Mouse (Mus musculus): ENCODE measurements around the gene Qdpr. TPM values are rescaled to one million over a fixed set of nuclear protein-coding genes. Genes with fewer than 3 reads are reported as not detected.

Qdpr gene
- total and polyA plus RNA-seq, 3 experiments: 34.8 to 82.6 (median 79.0) TPM

- dilution Hi-C loops (cut with MboI; ENCODE audit: extremely low pct_ligation_motif_present, extremely low pct_unique_long_range_greater_than_20kb, low sequenced_read_pairs) (no loop called here), in situ Hi-C loops (cut with MboI; ENCODE audit: low pct_ligation_motif_present, low pct_unique_long_range_greater_than_20kb, low sequenced_read_pairs) (no loop called here)
- Histone ChIP-seq H3K4me2 (ENCODE audit: insufficient read depth, low read depth, poor library complexity, severe bottlenecking) (no peak overlapping the region), H3K27me3 (replicated peaks) (peaks cover 2% of the 10 kb centered on the region), H3K9ac (ENCODE audit: insufficient read depth, low read depth) (no peak overlapping the region), H3K27ac (ENCODE audit: insufficient read depth, low read depth) (no peak overlapping the region), H3K9me3 (replicated peaks; ENCODE audit: low read length) (no peaks in the 10 kb centered on the region), H3K79me2 (replicated peaks; ENCODE audit: control insufficient read depth, extremely low read depth, insufficient read depth, poor library complexity, severe bottlenecking) (peaks cover 16% of the 10 kb centered on the region), H3K36me3 (replicated peaks in 1 of 2; ENCODE audit: control insufficient read depth in 1 of 2, insufficient read depth in 1 of 2, low read length in 1 of 2) (peaks cover 24 to 50% of the 10 kb centered on the region in 2 experiments), H3K4me3 (replicated peaks in 1 of 3; ENCODE audit: low read depth in 2 of 3, low read length in 2 of 3, poor library complexity in 1 of 3) (no peak overlapping the region), H3K4me1 (ENCODE audit: control insufficient read depth in 1 of 2, insufficient read depth in 2 of 2) (peaks cover 6 to 54% of the 10 kb centered on the region in 2 experiments)
- DNase-seq (ENCODE audit: extremely low read depth): no peak
- TF ChIP-seq TCF12 (IDR thresholded peaks at IDR 0.05; ENCODE audit: low read depth, low read length): no peak
- TF ChIP-seq ZMIZ1 (IDR thresholded peaks at IDR 0.05; ENCODE audit: low read depth, low read length): no peak
- no peak for TF ChIP-seq BHLHE40 (IDR thresholded peaks at IDR 0.05; ENCODE audit: low read depth, low read length)
- no peak for TF ChIP-seq TBP (conservative IDR thresholded peaks at IDR 0.05; ENCODE audit: low read depth, low read length)
- no peak for TF ChIP-seq UBTF (IDR thresholded peaks at IDR 0.05; ENCODE audit: low read depth, low read length)
- TF ChIP-seq MYC (IDR thresholded peaks at IDR 0.05; ENCODE audit: low read depth, low read length): no peak
Measured at GRCm38 (mm10) chr5:45495429-45495975, 45.5 kb upstream of the Qdpr start.

DNA sequence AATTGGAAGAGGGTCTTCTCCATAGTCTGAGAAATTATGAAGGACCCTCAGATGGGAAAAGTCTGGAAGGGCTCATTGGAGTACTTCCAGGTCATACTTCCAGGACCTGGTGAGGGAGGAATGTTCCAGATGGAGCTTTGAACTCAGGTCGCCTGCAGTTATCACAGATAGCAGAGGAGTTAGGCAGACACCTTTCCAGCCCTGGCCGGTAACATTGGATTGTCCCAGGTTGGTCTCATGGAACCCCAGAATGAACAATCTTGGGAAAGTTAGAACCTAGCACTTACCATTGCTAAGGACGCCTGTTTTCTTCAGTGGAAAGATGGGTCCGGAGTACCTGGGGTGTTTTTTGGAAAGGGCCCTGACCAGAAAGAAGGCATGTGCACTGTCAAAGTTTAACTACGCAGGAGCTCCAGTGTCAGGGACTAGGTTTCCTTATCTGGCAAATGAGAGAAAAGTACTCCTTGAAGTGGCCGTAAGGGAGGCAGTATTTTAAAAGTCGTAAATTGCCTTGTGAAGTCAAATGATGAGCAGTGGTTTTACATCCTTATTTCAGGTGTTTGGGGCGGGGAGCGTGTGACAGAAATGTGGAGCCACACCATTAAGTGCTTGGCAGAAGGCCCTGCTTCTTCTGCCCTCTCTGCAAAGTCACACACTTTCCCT is 44.2 kb upstream of the Qdpr start:
- H3K9ac ChIP-seq (ENCODE audit: insufficient read depth, low read depth): peak overlapping the region; percentile 79
- in situ Hi-C loops (cut with MboI; ENCODE audit: low pct_ligation_motif_present, low pct_unique_long_range_greater_than_20kb, low sequenced_read_pairs) (no loop called here), dilution Hi-C loops (cut with MboI; ENCODE audit: extremely low pct_ligation_motif_present, extremely low pct_unique_long_range_greater_than_20kb, low sequenced_read_pairs) (no loop called here)
- H3K4me3 ChIP-seq (replicated peaks in 1 of 3; ENCODE audit: low read depth in 2 of 3, low read length in 2 of 3, poor library complexity in 1 of 3): peak overlapping the region; percentile 74 to 85 (median 79)
- peak overlapping the region; percentile 71 for H3K4me2 ChIP-seq (ENCODE audit: insufficient read depth, low read depth, poor library complexity, severe bottlenecking)
- peaks cover 16 to 37% of the 10 kb centered on the region in 2 experiments for H3K36me3 ChIP-seq (replicated peaks in 1 of 2; ENCODE audit: control insufficient read depth in 1 of 2, insufficient read depth in 1 of 2, low read length in 1 of 2)
- DNase-seq (ENCODE audit: extremely low read depth): peak; percentile 51
- peaks cover 16% of the 10 kb centered on the region for H3K79me2 ChIP-seq (replicated peaks; ENCODE audit: control insufficient read depth, extremely low read depth, insufficient read depth, poor library complexity, severe bottlenecking)
- H3K27me3 ChIP-seq (replicated peaks): peaks cover 3% of the 10 kb centered on the region
- no peaks in the 10 kb centered on the region for H3K9me3 ChIP-seq (replicated peaks; ENCODE audit: low read length)
- H3K27ac ChIP-seq (ENCODE audit: insufficient read depth, low read depth): no peak overlapping the region
- H3K4me1 ChIP-seq (ENCODE audit: control insufficient read depth in 1 of 2, insufficient read depth in 2 of 2): peaks cover 6 to 51% of the 10 kb centered on the region in 2 experiments
- no peak for TF ChIP-seq POLR2AphosphoS2 (IDR thresholded peaks at IDR 0.05; ENCODE audit: low read depth, low read length)
- no peak for TF ChIP-seq POLR2A (IDR thresholded peaks at IDR 0.05; ENCODE audit: low read depth, low read length)
- TF ChIP-seq BHLHE40 (IDR thresholded peaks at IDR 0.05; ENCODE audit: low read depth, low read length): no peak
- TF ChIP-seq PAX5 (IDR thresholded peaks at IDR 0.05; ENCODE audit: low read length): no peak
- peak; percentile 27; the same call in 1 of the 2 replicates for TF ChIP-seq SIN3A (IDR thresholded peaks at IDR 0.05; ENCODE audit: low read length)
- no peak for TF ChIP-seq SMC3 (IDR thresholded peaks at IDR 0.05; ENCODE audit: low read depth, low read length)
- TF ChIP-seq CHD1 (IDR thresholded peaks at IDR 0.05; ENCODE audit: low read depth, low read length): no peak; the same call in 1 of the 2 replicates
- no peak for TF ChIP-seq KAT2A (IDR thresholded peaks at IDR 0.05; ENCODE audit: insufficient replicate concordance, low read length)
